Mouse (Mus musculus) cerebellum, adult 2 months (tissue): ENCODE measurements around the gene Vmn1r83.

Source experiments
- CTCF ChIP-seq: fragments of 200-500 bp; IDR thresholded peaks from 2 replicates; pipeline ENCODE4 v1.5.1; 2011; ENCODE audit warnings: low read depth, mild to moderate bottlenecking, control low read depth, low read length, moderate library complexity, borderline replicate concordance; ENCODE audit not compliant: insufficient read depth
- POLR2A ChIP-seq: fragments of 200-500 bp; IDR thresholded peaks from 2 replicates; pipeline ENCODE4 v1.6.1; 2011; ENCODE audit warnings: low read length, control low read depth, borderline replicate concordance; ENCODE audit not compliant: insufficient read depth

- TF ChIP-seq CTCF, result no peak
- TF ChIP-seq POLR2A, result no peak
Observed at GRCm38 (mm10) chr7:12369173-12369572, 39.9 kb upstream of the Vmn1r83 start, which contains the start of gene Vmn1r84.
